Mouse (Mus musculus) embryonic facial prominence, embryonic 13.5 days (tissue): Measurements from ENCODE around the gene H2al2b. TPM values are rescaled to one million over a fixed set of nuclear protein-coding genes. Genes with fewer than 3 reads are reported as not detected.
"Not testable (repeated sequence)": the region's sequence is repeated elsewhere in the genome, so short reads cannot be mapped to it uniquely, and the experiment has no call there.

Experiments
- ATAC-seq: fragments of 200-750 bp; cut with Nextera tagmentation; 2 replicates; pipeline ENCODE4 v1.8.0; 2017; ENCODE audit warnings: low read depth; ENCODE audit not compliant: insufficient number of reproducible peaks, insufficient read depth, low FRiP score, low TSS enrichment
- H3K27ac ChIP-seq: fragments of 300-500 bp; sonication (generic); 2 replicates; pipeline ENCODE4 v1.5.1; 2015; ENCODE audit warnings: moderate library complexity, mild to moderate bottlenecking, inconsistent platforms
- H3K27me3 ChIP-seq: fragments of 300-500 bp; sonication (generic); 2 replicates; pipeline ENCODE4 v1.6.1; 2015; ENCODE audit warnings: mild to moderate bottlenecking, inconsistent platforms
- H3K36me3 ChIP-seq: fragments of 300-500 bp; sonication (generic); 2 replicates; pipeline ENCODE4 v1.6.1; 2015; ENCODE audit warnings: mild to moderate bottlenecking, inconsistent platforms
- H3K4me1 ChIP-seq: fragments of 300-500 bp; sonication (generic); 2 replicates; pipeline ENCODE4 v1.6.1; 2015; ENCODE audit warnings: inconsistent platforms
- H3K4me2 ChIP-seq: fragments of 300-500 bp; sonication (generic); 2 replicates; pipeline ENCODE4 v1.6.1; 2015; ENCODE audit warnings: moderate library complexity, mild to moderate bottlenecking, inconsistent platforms
- H3K4me3 ChIP-seq: fragments of 300-500 bp; sonication (generic); 2 replicates; pipeline ENCODE4 v1.5.1; 2015; ENCODE audit warnings: mild to moderate bottlenecking, inconsistent platforms
- H3K9ac ChIP-seq: fragments of 300-500 bp; sonication (generic); 2 replicates; pipeline ENCODE4 v1.6.1; 2015; ENCODE audit warnings: mild to moderate bottlenecking, inconsistent platforms
- H3K9me3 ChIP-seq: fragments of 300-500 bp; sonication (generic); 2 replicates; pipeline ENCODE4 v1.6.1; 2016; ENCODE audit warnings: inconsistent platforms
- WGBS: fragments of 180-500 bp; shearing (Covaris S2); methylation state at CpG from one replicate; pipeline ENCODE4 v1.1.7; 2015; ENCODE audit warnings: mixed read lengths; 5-methylcytosine and 5-hydroxymethylcytosine counted together
- polyA plus RNA-seq: library from polyadenylated mRNA; unstranded; fragments of >200 nt; fragmentation: Nextera tagmentation; extraction: Ambion mirVana; gene quantifications from 2 replicates; pipeline ENCODE4 v1.2.1, GENCODE M21; 2015

Gene H2al2b
- not detected in 2 replicates for polyA plus RNA-seq

DNA sequence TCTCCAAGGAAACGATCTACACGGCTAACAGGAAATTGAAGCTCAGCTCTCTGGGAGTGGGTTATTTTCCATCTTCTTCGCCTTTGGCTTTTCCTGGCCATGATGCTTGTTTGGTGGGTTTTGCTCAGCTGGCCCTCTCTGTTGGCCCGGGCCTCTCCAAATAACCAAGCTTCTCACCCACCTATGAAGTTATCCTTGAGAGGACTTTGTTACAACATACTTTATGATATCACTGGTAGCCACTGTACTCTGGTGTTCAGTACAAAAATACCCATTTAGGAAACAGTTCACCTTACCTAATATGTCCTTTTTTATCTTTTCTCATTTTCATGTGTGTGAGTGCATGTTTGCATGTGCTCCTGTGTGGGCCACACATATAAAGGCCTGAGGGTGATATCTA, at the start of gene H2al2b:
Gene H2al2b (minus strand): TSS at position 101 of the 400 bp plus-strand sequence.
- no CpG with 5 or more reads among the region's 4 CpGs for WGBS
- not testable (repeated sequence) for H3K4me1 ChIP-seq, H3K27me3 ChIP-seq, H3K9ac ChIP-seq, ATAC-seq, H3K27ac ChIP-seq, H3K36me3 ChIP-seq, H3K4me3 ChIP-seq, H3K9me3 ChIP-seq, H3K4me2 ChIP-seq

Other genes with a start within 250 kb of the H2al2b start
- gene H2al2c, start 121.6 kb downstream of the H2al2b start, polyA plus RNA-seq: not detected in 2 replicates
- not detected in 2 replicates for gene Sry, start 57.0 kb downstream of the H2al2b start, polyA plus RNA-seq
- not detected in 2 replicates for gene Gm4064, start 75.5 kb upstream of the H2al2b start, polyA plus RNA-seq
- not detected in 2 replicates for gene Rbmy, start 110.0 kb upstream of the H2al2b start, polyA plus RNA-seq
- not detected in 2 replicates for gene Gm10256, start 110.0 kb upstream of the H2al2b start, polyA plus RNA-seq
- 0.18 TPM in 1 of 2 replicates, not detected in the other for gene Gm10352, start 180.3 kb upstream of the H2al2b start, polyA plus RNA-seq
- not detected in 2 replicates for gene Gm29289, start 211.9 kb upstream of the H2al2b start, polyA plus RNA-seq